Mouse (Mus musculus): ENCODE measurements around the gene Slc35c2.

- TF ChIP-seq CTCF (IDR thresholded peaks at IDR 0.05; ENCODE audit: extremely low read depth, insufficient read depth, low read length) = no peak
- TF ChIP-seq POLR2A (IDR thresholded peaks at IDR 0.05; ENCODE audit: extremely low read depth, insufficient read depth, low read length) = no peak
Observed at GRCm38 (mm10) chr2:165297429-165297828, 9.8 kb upstream of the Slc35c2 start.

Data from cortical plate, adult 2 months (tissue).